Mouse (Mus musculus): Measurements from ENCODE around the gene Ccser2. TPM values are rescaled to one million over a fixed set of nuclear protein-coding genes. Genes with fewer than 3 reads are reported as not detected.
"Not testable (repeated sequence)": the region's sequence is repeated elsewhere in the genome, so short reads cannot be mapped to it uniquely, and the experiment has no call there.

The Ccser2 gene
- 10 to 100 TPM; 83.8 to 85.8 TPM for total RNA-seq (2021)
- long read RNA-seq, experiment 1, full-length matches to known transcripts, result 15 of 50 reads
- long read RNA-seq, experiment 1, partial matches to known transcripts, result 1 of 50 reads
- long read RNA-seq, experiment 1, other reads (novel, unspliced or antisense), result 34 of 50 reads
- long read RNA-seq, experiment 2, full-length matches to known transcripts, result 17 of 38 reads
- long read RNA-seq, experiment 2, partial matches to known transcripts, result 2 of 38 reads
- long read RNA-seq, experiment 2, other reads (novel, unspliced or antisense), result 19 of 38 reads

DNA sequence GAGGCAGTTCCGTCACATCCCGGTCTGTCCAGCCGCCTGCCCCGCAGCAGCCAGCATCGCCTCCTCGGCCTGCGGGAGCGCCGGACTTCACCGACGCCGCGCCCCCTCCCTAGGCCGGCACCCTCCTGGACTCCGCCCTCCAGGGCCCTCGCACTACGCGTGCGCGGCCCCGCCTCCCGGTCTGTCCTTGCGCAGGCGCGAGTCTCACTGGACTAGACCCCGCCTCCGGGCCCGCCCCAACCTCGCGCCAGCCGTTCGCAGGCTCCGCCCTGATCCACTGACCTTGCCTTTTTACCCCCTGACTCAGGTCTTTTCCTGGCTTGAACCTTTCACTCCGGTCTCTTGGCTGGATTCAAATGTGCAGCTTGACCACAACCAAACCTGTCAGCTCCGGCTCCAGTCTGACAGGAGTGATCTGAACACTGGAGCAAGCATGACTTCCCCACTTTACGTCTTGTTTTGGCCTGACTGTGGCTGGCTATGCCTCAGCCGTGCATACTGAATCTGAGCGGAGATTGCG, at the start of gene Ccser2:
Ccser2 (minus strand) TSS at position 150 of the 520 bp plus-strand sequence.
- H3K4me3 ChIP-seq, result peak within 1 kb of the TSS; percentile 99
- peak within 1 kb of the TSS; percentile 85 for H3K27ac ChIP-seq
- peak; percentile 98 to 99 for DNase-seq (ENCODE audit: extremely low spot score in 1 of 2, low spot score in 2 of 2)
- TF ChIP-seq CTCF (IDR thresholded peaks at IDR 0.05), result no peak
- intact Hi-C loops (cut with DNase I), result loop anchor here (2.0 kb wide), 1 partner anchor 166 kb away; the partner anchor contains the start of gene Ghitm

DNA sequence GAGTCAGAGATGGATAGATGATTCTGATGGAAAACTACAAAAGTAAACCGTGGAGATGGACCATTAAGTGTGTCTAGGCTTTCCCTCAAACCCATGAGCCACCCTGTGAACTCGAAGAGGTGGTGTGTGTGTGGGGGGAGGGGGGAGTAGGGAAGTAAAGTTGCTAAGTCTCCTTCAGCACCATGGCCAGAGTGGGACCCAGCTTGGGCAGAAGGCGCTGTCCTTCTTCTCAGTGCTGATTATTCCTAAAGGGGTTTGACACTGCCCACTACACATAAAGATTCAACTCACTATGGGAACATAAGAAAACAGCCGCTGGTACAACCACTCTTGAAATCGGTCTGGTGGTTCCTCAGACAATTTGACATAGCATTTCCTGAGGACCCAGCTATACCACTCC, 47.3 kb upstream of the Ccser2 start:
- DNase-seq (ENCODE audit: extremely low spot score in 1 of 2, low spot score in 2 of 2), result no peak
- no peak overlapping the region for H3K27ac ChIP-seq
- intact Hi-C loops (cut with DNase I), result no loop called here
- H3K4me3 ChIP-seq, result no peak overlapping the region
- TF ChIP-seq CTCF (IDR thresholded peaks at IDR 0.05), result no peak

DNA sequence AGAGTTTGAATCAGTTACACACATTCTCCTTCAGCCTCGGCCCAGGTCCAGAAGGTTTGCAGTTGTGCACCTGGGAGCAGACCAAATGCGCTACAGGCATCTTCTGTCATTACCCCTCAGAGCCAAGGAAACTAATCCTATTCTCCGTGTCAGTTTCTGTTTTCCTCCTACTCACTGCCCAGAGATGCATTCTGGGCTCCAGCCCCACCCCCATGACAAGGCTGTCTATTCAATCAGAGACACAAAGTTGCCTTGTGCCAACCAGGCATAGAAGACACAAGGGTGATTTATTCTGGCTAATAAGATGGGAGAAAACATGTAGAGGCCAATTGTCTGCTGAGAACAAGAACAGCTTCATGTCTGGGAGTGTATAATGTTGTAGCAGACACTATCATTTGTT, 45.1 kb upstream of the Ccser2 start:
- intact Hi-C loops (cut with DNase I), result no loop called here
- Histone ChIP-seq H3K27ac (no peak overlapping the region), H3K4me3 (no peak overlapping the region)
- TF ChIP-seq CTCF (IDR thresholded peaks at IDR 0.05), result no peak
- no peak for DNase-seq (ENCODE audit: extremely low spot score in 1 of 2, low spot score in 2 of 2)

DNA sequence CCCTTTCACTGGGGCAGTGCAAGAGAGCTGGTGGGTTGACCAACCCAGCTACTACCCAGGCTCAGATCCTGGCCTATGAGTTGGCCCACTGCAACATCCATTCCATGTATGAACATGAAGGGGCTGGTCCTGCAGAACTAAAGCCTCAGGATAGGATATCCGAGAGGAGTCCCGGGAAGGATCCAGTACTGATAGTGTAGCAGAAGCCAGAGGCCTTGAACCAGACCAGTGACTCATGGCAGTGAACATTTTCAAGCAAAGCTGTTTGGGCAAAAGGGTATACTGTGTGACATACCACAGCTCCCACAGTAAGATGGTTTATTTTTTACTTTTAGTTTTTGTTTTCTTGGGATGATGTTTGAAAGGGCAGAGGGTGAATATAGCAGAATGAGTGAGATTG, 41.1 kb upstream of the Ccser2 start:
- no peak for DNase-seq (ENCODE audit: extremely low spot score in 1 of 2, low spot score in 2 of 2)
- no peak for TF ChIP-seq CTCF (IDR thresholded peaks at IDR 0.05)
- no peak overlapping the region for H3K4me3 ChIP-seq
- H3K27ac ChIP-seq, result no peak overlapping the region
- intact Hi-C loops (cut with DNase I), result no loop called here

DNA sequence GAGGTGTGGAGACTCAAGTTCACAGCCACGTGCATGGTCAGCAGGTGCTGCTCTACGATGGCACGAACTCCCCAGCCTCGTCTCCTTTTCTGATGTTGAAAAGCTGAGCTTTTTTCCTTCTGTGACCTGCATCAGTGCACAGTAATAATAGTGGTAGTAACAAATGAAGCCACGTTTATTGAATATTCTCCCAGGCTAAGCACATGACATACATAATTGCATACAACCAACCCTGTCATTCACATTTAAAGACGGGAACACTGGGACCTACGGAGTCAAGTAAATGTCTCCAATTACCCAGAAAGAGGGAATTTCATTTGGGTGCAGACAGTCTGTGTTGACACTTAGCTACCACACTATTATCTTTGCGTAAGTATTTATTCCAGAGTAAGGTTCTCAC, 37.9 kb upstream of the Ccser2 start:
- no peak for TF ChIP-seq CTCF (IDR thresholded peaks at IDR 0.05)
- Histone ChIP-seq H3K4me3 (no peak overlapping the region), H3K27ac (no peak overlapping the region)
- intact Hi-C loops (cut with DNase I), result no loop called here
- DNase-seq (ENCODE audit: extremely low spot score in 1 of 2, low spot score in 2 of 2), result no peak

DNA sequence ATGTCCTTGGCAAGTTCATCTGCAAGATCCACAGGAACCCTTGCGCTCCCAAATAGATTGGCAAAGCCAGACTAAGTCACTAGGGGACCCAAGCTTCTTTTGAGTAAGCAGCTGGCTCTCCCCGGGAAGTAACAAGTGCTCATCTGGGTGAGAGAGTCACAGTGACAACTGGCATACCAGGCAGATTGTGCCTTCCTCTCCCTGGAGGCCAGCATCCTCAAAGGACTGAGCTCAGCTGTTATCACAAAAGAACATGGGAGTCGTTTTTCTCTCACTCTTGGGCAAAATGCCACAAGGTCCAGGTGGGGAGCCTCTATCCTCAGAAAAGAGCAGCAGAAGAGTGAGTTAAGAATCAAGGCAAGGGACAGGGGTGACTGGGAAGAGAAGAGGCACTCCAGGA, 37.3 kb upstream of the Ccser2 start:
- no peak for TF ChIP-seq CTCF (IDR thresholded peaks at IDR 0.05)
- Histone ChIP-seq H3K27ac (no peak overlapping the region), H3K4me3 (no peak overlapping the region)
- DNase-seq (ENCODE audit: extremely low spot score in 1 of 2, low spot score in 2 of 2), result no peak
- intact Hi-C loops (cut with DNase I), result no loop called here

DNA sequence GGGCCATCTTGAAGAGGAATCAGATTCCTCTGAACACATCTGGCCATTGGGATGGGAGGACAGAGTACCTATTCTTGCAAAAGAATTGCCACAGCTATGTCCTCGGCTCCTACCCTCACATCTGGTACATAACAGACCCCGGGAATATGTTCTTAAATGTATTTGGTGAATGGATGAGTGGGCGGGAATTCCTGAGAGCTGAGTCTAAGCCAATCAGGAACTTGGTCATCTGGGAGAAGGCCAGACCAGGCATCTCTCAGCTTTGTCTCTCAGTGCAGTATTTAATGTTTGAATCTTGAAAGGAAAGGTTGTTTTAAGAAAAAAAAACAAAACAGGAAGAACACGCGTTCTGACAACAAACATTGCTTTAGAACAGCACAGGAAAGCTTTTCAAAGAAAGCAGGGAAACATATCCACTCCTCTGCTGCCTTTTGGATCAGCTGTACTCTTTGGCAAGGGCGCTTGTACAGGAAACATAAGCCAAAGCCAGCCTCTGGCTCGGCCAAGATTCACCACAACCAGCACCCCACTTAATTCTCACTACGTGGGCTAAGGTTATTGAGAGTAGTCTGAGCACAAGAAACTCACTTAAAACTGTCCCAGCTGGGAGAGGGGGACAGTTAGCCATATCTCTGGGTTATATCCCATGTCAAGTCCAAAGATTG, 35.0 kb upstream of the Ccser2 start:
- Histone ChIP-seq H3K27ac (no peak overlapping the region), H3K4me3 (no peak overlapping the region)
- no peak for TF ChIP-seq CTCF (IDR thresholded peaks at IDR 0.05)
- no peak for DNase-seq (ENCODE audit: extremely low spot score in 1 of 2, low spot score in 2 of 2)
- intact Hi-C loops (cut with DNase I), result no loop called here

DNA sequence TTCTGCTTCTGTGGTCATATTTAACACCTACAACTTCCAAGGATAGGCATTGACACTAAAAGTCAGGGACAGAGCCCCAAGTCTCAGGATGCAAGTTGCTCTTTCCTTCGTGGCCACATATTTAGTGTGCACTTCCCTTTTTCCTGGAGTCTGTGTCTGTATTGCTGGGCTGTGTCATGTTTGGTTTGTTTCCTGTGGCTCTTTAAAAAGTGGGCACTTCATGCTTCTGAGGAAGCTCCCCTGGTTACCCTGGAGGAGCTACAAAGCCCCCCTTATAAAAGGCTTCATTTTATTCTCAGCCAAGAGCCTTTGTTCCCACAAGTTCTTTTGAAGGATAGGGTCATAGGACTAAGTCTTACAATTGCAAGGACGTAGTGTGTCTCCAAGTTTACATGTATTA, 34.3 kb upstream of the Ccser2 start:
- no peak for TF ChIP-seq CTCF (IDR thresholded peaks at IDR 0.05)
- intact Hi-C loops (cut with DNase I), result no loop called here

DNA sequence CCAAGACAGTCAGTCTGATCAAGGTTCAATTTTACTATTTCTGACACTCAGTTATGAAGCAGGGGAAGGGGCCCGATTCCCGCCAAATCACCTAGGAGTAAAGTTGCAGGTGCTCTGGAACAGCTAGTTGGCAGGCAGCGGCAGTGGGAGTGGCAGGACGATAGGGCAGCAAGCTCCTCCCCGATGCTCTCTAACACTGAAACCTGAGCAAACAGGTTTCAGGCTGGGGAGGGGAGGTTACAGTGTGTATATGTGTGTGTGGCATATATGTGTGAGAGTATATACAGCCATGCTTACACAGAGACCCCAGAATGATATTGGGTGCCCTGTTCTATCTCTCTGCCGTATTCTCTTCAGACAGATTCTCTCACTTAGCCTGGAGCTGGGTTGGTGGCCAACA, 32.2 kb upstream of the Ccser2 start:
- intact Hi-C loops (cut with DNase I); DNase-seq (ENCODE audit: extremely low spot score in 1 of 2, low spot score in 2 of 2); H3K27ac ChIP-seq; H3K4me3 ChIP-seq: not testable (repeated sequence)

More for the DNA sequence above, 34.3 kb upstream of the Ccser2 start:
- DNase-seq (ENCODE audit: extremely low spot score in 1 of 2, low spot score in 2 of 2), result no peak
- H3K4me3 ChIP-seq, result no peak overlapping the region
- H3K27ac ChIP-seq, result no peak overlapping the region

DNA sequence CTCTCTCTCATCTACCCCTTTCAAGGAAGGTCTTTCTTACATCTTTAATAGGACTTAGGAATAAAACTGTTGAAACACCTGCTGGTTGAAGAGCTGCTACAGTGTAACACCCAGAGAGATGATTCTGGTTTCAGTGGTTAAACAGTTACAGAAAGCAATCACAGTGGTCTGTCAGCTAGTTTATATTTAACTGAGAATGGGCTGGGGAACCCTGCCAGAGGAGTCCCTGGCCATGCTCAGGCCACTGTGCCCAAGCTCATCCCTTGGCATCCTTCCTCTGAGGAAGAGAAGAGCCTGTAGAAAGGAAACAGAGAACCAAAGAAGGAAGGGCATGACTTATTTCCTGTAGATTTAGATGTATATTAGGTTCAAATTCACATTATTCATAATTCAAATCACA, 21.2 kb upstream of the Ccser2 start:
- intact Hi-C loops (cut with DNase I), result no loop called here
- no peak overlapping the region for H3K4me3 ChIP-seq
- TF ChIP-seq CTCF (IDR thresholded peaks at IDR 0.05), result no peak
- no peak overlapping the region for H3K27ac ChIP-seq
- no peak for DNase-seq (ENCODE audit: extremely low spot score in 1 of 2, low spot score in 2 of 2)

DNA sequence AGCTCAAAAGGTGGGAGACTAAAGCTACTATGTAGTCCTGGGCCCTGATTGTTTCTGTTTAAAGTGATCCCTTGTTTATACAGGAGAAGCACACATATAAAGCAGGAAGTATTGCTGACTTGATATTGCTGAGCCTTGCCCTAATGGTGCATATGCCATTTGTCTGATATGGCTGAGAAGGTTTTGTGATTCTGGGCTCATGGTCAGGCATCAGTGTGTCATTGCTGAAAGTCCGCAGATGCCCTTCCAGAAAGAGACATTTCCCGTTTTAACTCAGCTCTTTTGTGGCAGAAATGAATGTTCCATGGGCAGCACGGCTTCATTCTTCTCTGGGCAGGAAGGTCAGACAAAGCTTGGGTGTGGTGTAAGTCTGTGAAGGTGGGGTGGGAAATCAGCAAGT, 17.1 kb upstream of the Ccser2 start:
- intact Hi-C loops (cut with DNase I), result no loop called here
- Histone ChIP-seq H3K4me3 (no peak overlapping the region), H3K27ac (no peak overlapping the region)
- TF ChIP-seq CTCF (IDR thresholded peaks at IDR 0.05), result no peak
- no peak for DNase-seq (ENCODE audit: extremely low spot score in 1 of 2, low spot score in 2 of 2)

DNA sequence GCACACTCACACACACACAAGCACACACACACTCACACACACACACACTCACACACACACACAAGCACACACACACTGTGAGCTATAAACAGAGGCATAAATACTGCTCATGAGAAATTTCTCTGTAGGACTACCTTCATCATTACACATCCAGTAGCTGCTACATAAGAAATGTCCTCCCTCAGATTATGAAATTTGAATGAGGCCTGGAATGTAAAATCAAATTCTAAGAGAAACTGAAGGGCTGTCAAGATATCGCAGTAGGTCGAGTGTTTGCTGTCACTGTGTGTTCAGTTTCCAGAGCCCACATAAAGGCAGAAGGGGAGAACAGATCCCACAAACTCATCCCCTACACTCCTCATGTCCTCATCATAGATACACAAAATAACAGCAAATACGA, 6.4 kb upstream of the Ccser2 start:
- H3K27ac ChIP-seq, result no peak overlapping the region
- TF ChIP-seq CTCF (IDR thresholded peaks at IDR 0.05), result no peak
- no peak for DNase-seq (ENCODE audit: extremely low spot score in 1 of 2, low spot score in 2 of 2)
- no peak overlapping the region for H3K4me3 ChIP-seq
- intact Hi-C loops (cut with DNase I), result no loop called here

DNA sequence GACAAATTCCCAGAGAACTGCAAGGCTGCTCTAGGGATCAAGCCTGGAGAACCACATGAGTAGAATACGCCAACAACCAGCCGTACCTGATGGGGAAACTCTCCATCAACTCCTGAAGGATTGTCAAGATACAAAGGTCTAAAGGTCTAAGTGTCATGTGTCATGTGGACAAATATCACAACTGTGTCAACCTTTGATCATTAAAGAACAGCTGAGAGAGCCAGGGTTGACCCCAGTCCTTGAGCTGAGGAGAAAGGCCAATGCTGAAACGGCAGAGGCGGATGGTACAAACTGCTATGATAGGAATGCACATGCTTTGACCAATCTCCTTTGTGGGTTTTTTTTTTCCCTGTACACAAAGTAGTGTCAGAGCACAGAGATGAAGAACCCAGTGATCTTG, 2.6 kb upstream of the Ccser2 start:
- Histone ChIP-seq H3K27ac (no peak overlapping the region), H3K4me3 (no peak overlapping the region)
- TF ChIP-seq CTCF (IDR thresholded peaks at IDR 0.05), result no peak
- DNase-seq (ENCODE audit: extremely low spot score in 1 of 2, low spot score in 2 of 2), result no peak
- intact Hi-C loops (cut with DNase I), result no loop called here

All from left cerebral cortex, adult 2 months (tissue).